Mouse (Mus musculus): ENCODE results near the gene Olfr645. TPM values are rescaled to one million over a fixed set of nuclear protein-coding genes. Genes with fewer than 3 reads are reported as not detected.

The Olfr645 gene
- polyA plus RNA-seq (2016; fragmentation: Nextera tagmentation; extraction: Ambion mirVana) = not detected in 2 replicates

GRCm38 (mm10) chr7:104085365-104085764 is at the start of gene Olfr645:
Gene Olfr645 (minus strand): TSS chr7:104085465.
- H3K27me3 ChIP-seq = no peaks in the 10 kb centered on the region
- H3K9me3 ChIP-seq = no peaks in the 10 kb centered on the region
- H3K4me3 ChIP-seq = no peak within 1 kb of the TSS
- 64% methylated on average over 1 of the region's 1 CpGs for WGBS
- H3K36me3 ChIP-seq = no peaks in the 10 kb centered on the region
- H3K27ac ChIP-seq = no peak within 1 kb of the TSS
- no peak within 1 kb of the TSS for H3K4me2 ChIP-seq (replicated peaks)
- no peaks in the 10 kb centered on the region for H3K4me1 ChIP-seq
- H3K9ac ChIP-seq = no peak within 1 kb of the TSS
- no peak for ATAC-seq (ENCODE audit: insufficient number of reproducible peaks, insufficient read depth, low FRiP score, low TSS enrichment)

- WGBS = 93% methylated on average over 5 of the region's 5 CpGs
- Histone ChIP-seq H3K4me1 (no peaks in the 10 kb centered on the region), H3K4me3 (no peak within 1 kb of the TSS), H3K27me3 (no peaks in the 10 kb centered on the region), H3K4me2 (replicated peaks) (no peak within 1 kb of the TSS), H3K9ac (no peak within 1 kb of the TSS), H3K9me3 (no peaks in the 10 kb centered on the region), H3K27ac (no peak within 1 kb of the TSS), H3K36me3 (no peaks in the 10 kb centered on the region)
- 0 out of 2 replicates have a peak, but pooled peaks have one; percentile 15 for ATAC-seq (ENCODE audit: insufficient number of reproducible peaks, insufficient read depth, low FRiP score, low TSS enrichment)
Measured at GRCm38 (mm10) chr7:104129726-104130125, 44.5 kb upstream of the Olfr645 start, which contains the start of gene Ubqln5. Gene Ubqln5 (minus strand): TSS chr7:104129826.

DNA sequence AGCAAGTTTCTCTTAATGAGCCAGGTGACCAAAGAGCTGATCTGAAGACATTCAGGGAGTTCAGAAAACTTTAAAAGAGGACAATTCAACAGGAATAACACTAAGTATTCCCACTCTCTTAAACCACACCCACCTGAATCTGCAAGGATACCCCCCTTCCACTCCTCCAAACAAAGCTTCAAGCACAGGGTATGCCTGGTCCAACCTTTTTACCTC is 19.4 kb upstream of the Olfr645 start, which contains the start of gene Olfr646:
TSS of gene Olfr646 (plus strand) at position 117 of the 216 bp plus-strand sequence.
- H3K9me3 ChIP-seq = no peaks in the 10 kb centered on the region
- H3K27me3 ChIP-seq = no peaks in the 10 kb centered on the region
- H3K4me2 ChIP-seq (replicated peaks) = no peak within 1 kb of the TSS
- H3K4me1 ChIP-seq = no peaks in the 10 kb centered on the region
- H3K27ac ChIP-seq = no peak within 1 kb of the TSS
- H3K9ac ChIP-seq = no peak within 1 kb of the TSS
- ATAC-seq (ENCODE audit: insufficient number of reproducible peaks, insufficient read depth, low FRiP score, low TSS enrichment) = no peak
- H3K4me3 ChIP-seq = no peak within 1 kb of the TSS
- H3K36me3 ChIP-seq = no peaks in the 10 kb centered on the region

DNA sequence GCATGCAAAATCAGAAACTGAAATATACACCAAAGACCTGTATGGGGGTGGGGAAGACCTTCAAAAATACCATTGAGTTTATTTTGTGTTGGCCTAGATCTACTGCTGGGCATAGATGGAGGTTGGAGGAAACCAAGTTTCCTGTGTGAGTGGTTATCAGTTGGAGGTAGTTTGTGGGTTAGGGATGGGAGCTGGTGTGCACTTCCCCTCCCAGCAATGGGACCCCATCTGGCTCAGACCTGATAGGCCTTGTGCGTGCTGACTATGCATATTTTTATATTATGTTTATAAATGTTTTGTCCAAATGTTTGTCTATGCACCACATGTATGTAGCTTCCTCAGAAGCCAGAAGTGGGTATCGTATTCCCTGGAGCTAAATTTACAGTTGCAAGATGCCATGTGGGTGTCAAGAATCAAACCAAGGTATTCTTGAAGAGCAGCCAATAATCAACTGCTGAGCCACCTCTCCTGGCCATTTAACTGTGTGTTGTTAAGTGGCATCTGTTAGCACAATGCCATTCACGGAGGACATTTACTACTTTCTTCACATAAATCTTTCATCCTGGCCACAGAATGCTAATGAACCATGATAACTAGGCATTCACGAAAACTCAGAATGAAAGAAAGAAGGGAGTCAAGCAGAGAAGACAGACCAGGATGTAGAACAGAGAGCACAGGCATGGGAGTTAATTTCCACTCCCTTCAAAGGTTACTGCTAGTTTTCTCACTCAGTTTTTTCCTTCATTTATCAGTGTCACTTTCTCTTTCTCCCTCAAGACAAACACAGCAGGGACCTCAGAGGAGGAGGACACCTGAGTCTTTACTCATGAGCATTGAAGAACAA is 18.9 kb upstream of the Olfr645 start:
- Histone ChIP-seq H3K4me3 (no peak overlapping the region), H3K4me2 (replicated peaks) (no peak overlapping the region), H3K36me3 (no peaks in the 10 kb centered on the region), H3K9ac (no peak overlapping the region), H3K27ac (no peak overlapping the region), H3K27me3 (no peaks in the 10 kb centered on the region), H3K4me1 (no peaks in the 10 kb centered on the region), H3K9me3 (no peaks in the 10 kb centered on the region)
- no peak for ATAC-seq (ENCODE audit: insufficient number of reproducible peaks, insufficient read depth, low FRiP score, low TSS enrichment)
- 74% methylated on average over 4 of the region's 4 CpGs for WGBS

GRCm38 (mm10) chr7:104071769-104072168 is 13.5 kb downstream of the Olfr645 start, which contains the start of gene Olfr644:
Gene Olfr644 (minus strand): TSS chr7:104071869.
- no peak within 1 kb of the TSS for H3K4me2 ChIP-seq (replicated peaks)
- no peaks in the 10 kb centered on the region for H3K27me3 ChIP-seq
- no peaks in the 10 kb centered on the region for H3K9me3 ChIP-seq
- H3K4me3 ChIP-seq = no peak within 1 kb of the TSS
- H3K27ac ChIP-seq = no peak within 1 kb of the TSS
- no peaks in the 10 kb centered on the region for H3K36me3 ChIP-seq
- H3K9ac ChIP-seq = no peak within 1 kb of the TSS
- no peak for ATAC-seq (ENCODE audit: insufficient number of reproducible peaks, insufficient read depth, low FRiP score, low TSS enrichment)
- WGBS = 66% methylated on average over 2 of the region's 2 CpGs
- no peaks in the 10 kb centered on the region for H3K4me1 ChIP-seq

DNA sequence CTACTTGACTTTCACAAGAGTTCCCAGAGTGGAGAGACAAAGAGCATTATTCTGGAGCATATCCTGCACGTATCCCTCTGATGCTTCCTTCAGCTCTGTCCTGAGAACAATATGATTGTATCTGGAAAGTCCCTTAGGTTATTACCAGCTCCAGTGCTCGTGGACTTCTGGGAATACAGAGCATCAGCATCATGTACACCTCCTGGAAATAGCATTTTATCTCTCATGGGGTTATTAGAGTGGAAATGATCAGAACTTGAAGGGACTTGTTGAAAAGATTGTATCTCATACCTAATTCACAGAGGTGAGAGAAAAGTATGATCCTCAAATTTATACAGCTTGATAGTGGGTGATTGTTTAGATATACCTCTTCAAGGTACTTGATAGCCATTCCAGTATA is 23.9 kb downstream of the Olfr645 start, which contains the start of gene 4930516K23Rik:
TSS of gene 4930516K23Rik (minus strand) at position 101 of the 400 bp plus-strand sequence.
- no peaks in the 10 kb centered on the region for H3K27me3 ChIP-seq
- WGBS = 55% methylated on average over 2 of the region's 2 CpGs
- no peak within 1 kb of the TSS for H3K4me2 ChIP-seq (replicated peaks)
- no peak within 1 kb of the TSS for H3K4me3 ChIP-seq
- H3K9me3 ChIP-seq = no peaks in the 10 kb centered on the region
- H3K36me3 ChIP-seq = no peaks in the 10 kb centered on the region
- H3K4me1 ChIP-seq = no peaks in the 10 kb centered on the region
- no peak within 1 kb of the TSS for H3K27ac ChIP-seq
- H3K9ac ChIP-seq = no peak within 1 kb of the TSS
- ATAC-seq (ENCODE audit: insufficient number of reproducible peaks, insufficient read depth, low FRiP score, low TSS enrichment) = no peak

GRCm38 (mm10) chr7:104059215-104059614 is 26.1 kb downstream of the Olfr645 start:
- Histone ChIP-seq H3K4me2 (replicated peaks) (no peak overlapping the region), H3K27ac (no peak overlapping the region), H3K9me3 (no peaks in the 10 kb centered on the region), H3K27me3 (no peaks in the 10 kb centered on the region), H3K36me3 (no peaks in the 10 kb centered on the region), H3K4me3 (no peak overlapping the region), H3K4me1 (no peaks in the 10 kb centered on the region), H3K9ac (no peak overlapping the region)
- ATAC-seq (ENCODE audit: insufficient number of reproducible peaks, insufficient read depth, low FRiP score, low TSS enrichment) = no peak
- 91% methylated on average over 1 of the region's 1 CpGs for WGBS

DNA sequence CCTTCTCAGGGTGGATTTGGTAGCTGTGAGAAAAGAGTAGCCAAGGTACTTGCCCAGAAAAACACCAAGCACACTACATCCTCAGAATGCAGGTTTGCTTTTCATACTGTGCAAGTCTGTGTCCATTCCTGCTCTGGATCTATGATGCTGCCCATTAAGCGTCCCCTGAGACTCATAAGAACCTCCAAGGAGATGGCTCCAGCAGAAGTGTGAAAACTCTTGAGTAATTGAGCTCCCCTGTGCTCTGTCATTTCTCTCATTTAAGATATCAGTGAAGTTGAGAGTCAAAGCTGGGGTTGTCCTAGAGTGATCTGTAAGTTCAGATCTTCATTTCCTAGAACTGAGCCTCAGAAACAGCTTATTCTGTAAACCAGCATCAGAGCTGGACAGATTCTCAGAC is 32.7 kb downstream of the Olfr645 start, which contains the start of gene Olfr642:
TSS of gene Olfr642 (minus strand) at position 101 of the 400 bp plus-strand sequence.
- Histone ChIP-seq H3K27me3 (no peaks in the 10 kb centered on the region), H3K4me2 (replicated peaks) (no peak within 1 kb of the TSS), H3K36me3 (no peaks in the 10 kb centered on the region), H3K9ac (no peak within 1 kb of the TSS), H3K9me3 (no peaks in the 10 kb centered on the region), H3K27ac (no peak within 1 kb of the TSS), H3K4me1 (no peaks in the 10 kb centered on the region), H3K4me3 (no peak within 1 kb of the TSS)
- 61% methylated on average over 1 of the region's 1 CpGs for WGBS
- no peak for ATAC-seq (ENCODE audit: insufficient number of reproducible peaks, insufficient read depth, low FRiP score, low TSS enrichment)

GRCm38 (mm10) chr7:104050745-104051144 is 34.5 kb downstream of the Olfr645 start:
- Histone ChIP-seq H3K9ac (no peak overlapping the region), H3K4me2 (replicated peaks) (no peak overlapping the region), H3K9me3 (no peaks in the 10 kb centered on the region), H3K36me3 (no peaks in the 10 kb centered on the region), H3K4me1 (no peaks in the 10 kb centered on the region), H3K27ac (no peak overlapping the region), H3K27me3 (no peaks in the 10 kb centered on the region), H3K4me3 (no peak overlapping the region)
- 83% methylated on average over 4 of the region's 4 CpGs for WGBS
- ATAC-seq (ENCODE audit: insufficient number of reproducible peaks, insufficient read depth, low FRiP score, low TSS enrichment) = no peak

- no peak within 1 kb of the TSS for H3K4me2 ChIP-seq (replicated peaks)
Measured at GRCm38 (mm10) chr7:104035145-104035544, 50.1 kb downstream of the Olfr645 start, which contains the start of gene Olfr641. Gene Olfr641 (plus strand): TSS chr7:104035445.

More at GRCm38 (mm10) chr7:104035145-104035544, 50.1 kb downstream of the Olfr645 start, which contains the start of gene Olfr641:
- no peaks in the 10 kb centered on the region for H3K27me3 ChIP-seq
- H3K36me3 ChIP-seq = no peaks in the 10 kb centered on the region
- ATAC-seq (ENCODE audit: insufficient number of reproducible peaks, insufficient read depth, low FRiP score, low TSS enrichment) = no peak
- H3K4me3 ChIP-seq = no peak within 1 kb of the TSS
- H3K27ac ChIP-seq = no peak within 1 kb of the TSS
- no peaks in the 10 kb centered on the region for H3K9me3 ChIP-seq
- no peak within 1 kb of the TSS for H3K9ac ChIP-seq
- WGBS = 73% methylated on average over 1 of the region's 1 CpGs
- no peaks in the 10 kb centered on the region for H3K4me1 ChIP-seq

All from embryonic facial prominence, embryonic 12.5 days (tissue).